Mouse (Mus musculus) cerebellum, adult 2 months (tissue): Measurements from ENCODE around the gene Vash2.
A peak's percentile ranks its signal among the peaks of the same experiment; 100 is the strongest.

Experiments
- CTCF ChIP-seq: fragments of 200-500 bp; IDR thresholded peaks from 2 replicates; pipeline ENCODE4 v1.5.1; 2011; ENCODE audit warnings: low read depth, mild to moderate bottlenecking, control low read depth, low read length, moderate library complexity, borderline replicate concordance; ENCODE audit not compliant: insufficient read depth
- POLR2A ChIP-seq: fragments of 200-500 bp; IDR thresholded peaks from 2 replicates; pipeline ENCODE4 v1.6.1; 2011; ENCODE audit warnings: low read length, control low read depth, borderline replicate concordance; ENCODE audit not compliant: insufficient read depth

DNA sequence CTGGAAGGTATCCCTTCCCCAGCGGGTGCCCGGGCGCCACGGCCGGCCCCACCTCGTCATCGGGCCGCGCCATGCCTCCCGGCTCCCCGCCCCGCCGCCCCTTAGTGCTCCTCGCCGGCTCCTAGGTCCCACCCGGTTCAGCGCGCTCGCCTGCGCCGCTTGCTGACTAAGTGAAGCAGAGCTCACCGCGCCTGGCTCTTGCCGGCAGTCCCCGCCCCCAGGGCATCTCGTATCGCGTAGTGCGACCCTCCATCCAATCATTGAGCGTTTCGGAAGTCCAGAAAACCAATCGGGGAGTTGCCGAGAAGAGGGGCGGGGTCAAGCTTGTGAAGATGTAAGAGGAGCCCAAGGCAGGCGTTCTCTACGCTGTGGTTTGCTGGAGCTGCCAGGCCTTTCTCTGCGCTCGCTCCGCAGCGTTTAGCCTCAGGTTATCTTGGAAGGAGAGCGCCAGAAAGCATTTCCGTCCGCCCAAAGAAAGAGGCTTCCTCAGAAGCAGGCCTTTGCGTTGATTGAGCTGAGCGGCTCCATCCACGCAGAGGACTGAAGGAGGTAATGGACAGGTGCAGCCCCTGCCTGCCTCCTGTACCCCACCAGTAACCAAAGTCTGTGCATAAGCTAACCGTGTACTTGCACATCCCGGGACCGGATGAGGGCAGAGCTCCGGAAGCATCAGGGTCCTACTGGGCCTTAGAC, 47.1 kb upstream of the Vash2 start, which contains the start of gene Flvcr1:
- TF ChIP-seq CTCF (no peak; the same call in 1 of the 2 replicates), POLR2A (peak; percentile 96)
